Mouse (Mus musculus) G1E (cell line): Measurements from ENCODE around the gene Ipcef1.

Source experiments
- CTCF ChIP-seq: IDR thresholded peaks from 2 replicates; pipeline ENCODE4 v1.5.1; 2012; ENCODE audit warnings: low read depth, low read length, inconsistent platforms, mixed read lengths
- POLR2AphosphoS5 ChIP-seq: IDR thresholded peaks from 2 replicates; pipeline ENCODE4 v1.6.1; 2012; ENCODE audit warnings: low read depth, low read length, inconsistent platforms; ENCODE audit not compliant: insufficient replicate concordance
- TAL1 ChIP-seq: conservative IDR thresholded peaks from 2 replicates; pipeline ENCODE4 v1.6.1; 2012; ENCODE audit warnings: low read depth, low read length, inconsistent platforms, mixed read lengths

- TF ChIP-seq POLR2AphosphoS5 (no peak), CTCF (no peak), TAL1 (no peak)
Observed at GRCm38 (mm10) chr10:6996895-6997294, 55.4 kb downstream of the Ipcef1 start.
